In the genomic region with DNA sequence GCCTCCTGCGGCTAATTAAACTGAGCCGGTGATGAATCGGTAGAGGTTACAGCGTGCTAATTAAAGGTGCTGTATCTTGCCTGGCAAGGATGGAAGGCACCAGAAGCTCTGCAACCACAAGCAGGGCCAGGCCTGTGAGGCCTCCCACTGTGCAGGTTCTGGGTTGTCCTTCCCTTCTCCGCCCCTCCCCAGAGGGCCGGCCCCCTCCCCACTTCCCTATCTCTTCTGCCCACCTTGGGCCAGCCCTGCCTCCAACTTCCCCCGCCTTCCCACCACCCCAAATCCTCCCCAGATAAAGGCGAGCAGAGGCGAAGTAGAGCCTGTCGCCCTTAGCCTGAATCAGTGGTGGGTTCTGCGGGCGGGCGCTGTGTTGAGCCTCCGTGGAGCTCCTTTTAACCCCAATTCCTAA, we compare ENCODE assay signal across 11 mouse cellular contexts. TPM values are rescaled to one million over a fixed set of nuclear protein-coding genes. Genes with fewer than 3 reads are reported as not detected.
DNase-seq lines count a peak whose midpoint lies in the region; ATAC-seq and TF ChIP-seq lines count a peak whose summit lies in the region.
"Had no signal": no experiment of that assay in that cellular context is flagged by ENCODE, and none has a peak within 500 bp of the region (broad histone marks: within the 10 kb centered on the region; RNA-seq: fewer than 3 reads in every experiment).

No protein-coding gene starts in this region.

- H3K4me2 ChIP-seq in hindbrain, postnatal 0 days (ENCODE audit: low read depth, low read length) = no peak overlapping the region
- H3K4me2 ChIP-seq in hindbrain, embryonic 11.5 days (replicated peaks; ENCODE audit: low read depth, low read length) = no peak overlapping the region
- H3K4me2 ChIP-seq in forebrain, embryonic 16.5 days (ENCODE audit: low read length) = no peak overlapping the region
- peak overlapping the region; percentile 73 for H3K4me2 ChIP-seq in liver, embryonic 15.5 days
- H3K4me2 ChIP-seq: lung, embryonic 14.5 days had no signal

- no peaks in the 10 kb centered on the region for H3K4me1 ChIP-seq in hindbrain, postnatal 0 days (ENCODE audit: insufficient read depth, low read length)
- peaks cover 3% of the 10 kb centered on the region; the same call in 1 of the 2 replicates for H3K4me1 ChIP-seq in hindbrain, embryonic 11.5 days (replicated peaks; ENCODE audit: control insufficient read depth, insufficient read depth, low read length)
- H3K4me1 ChIP-seq in MEL (ENCODE audit: control insufficient read depth in 1 of 2, insufficient read depth in 2 of 2, low read length in 2 of 2) = peaks cover 6 to 24% of the 10 kb centered on the region in 2 experiments
- H3K4me1 ChIP-seq in forebrain, embryonic 16.5 days (replicated peaks; ENCODE audit: control insufficient read depth, insufficient read depth, low read length) = peaks cover 4% of the 10 kb centered on the region; the same call in 1 of the 2 replicates
- peaks cover 78% of the 10 kb centered on the region for H3K4me1 ChIP-seq in liver, embryonic 15.5 days (replicated peaks)

- ATAC-seq in hindbrain, postnatal 0 days = no peak
- ATAC-seq in hindbrain, embryonic 11.5 days (ENCODE audit: low FRiP score) = no peak
- ATAC-seq in forebrain, embryonic 16.5 days = peak; percentile 9; the same call in 1 of the 2 replicates
- ATAC-seq in liver, embryonic 15.5 days (ENCODE audit: insufficient read depth) = peak; percentile 80

- H3K4me3 ChIP-seq in hindbrain, postnatal 0 days (ENCODE audit: low read length) = no peak overlapping the region
- no peak overlapping the region for H3K4me3 ChIP-seq in hindbrain, embryonic 11.5 days (ENCODE audit: low read depth, low read length)
- H3K4me3 ChIP-seq in MEL (ENCODE audit: control insufficient read depth in 1 of 2, insufficient read depth in 1 of 2, low read depth in 2 of 2, low read length in 2 of 2) = peak overlapping the region; percentile 42 to 54
- no peak overlapping the region for H3K4me3 ChIP-seq in forebrain, embryonic 16.5 days (replicated peaks; ENCODE audit: low read length)
- H3K4me3 ChIP-seq in liver, embryonic 15.5 days (replicated peaks) = peak overlapping the region; percentile 36
- H3K4me3 ChIP-seq in layer of hippocampus, adult 2 months = no peak overlapping the region
- no peak overlapping the region for H3K4me3 ChIP-seq in left cerebral cortex, adult 2 months

- peak; percentile 13 for DNase-seq in hindbrain, postnatal 0 days (ENCODE audit: low spot score)
- no peak for DNase-seq in hindbrain, embryonic 11.5 days (ENCODE audit: low spot score)
- DNase-seq in MEL (ENCODE audit: low read depth, low spot score) = peak; percentile 98
- DNase-seq in layer of hippocampus, adult 9-11 months = no peak
- DNase-seq in layer of hippocampus, adult 2 months (ENCODE audit: low spot score in 2 of 2) = no peak
- DNase-seq in left cerebral cortex, adult 2 months (ENCODE audit: extremely low spot score in 1 of 2, low spot score in 2 of 2) = no peak
- DNase-seq: adrenal gland, adult 8-10 months; cerebellum, postnatal 14 days; lung, embryonic 14.5 days had no signal

- no peak overlapping the region for H3K27ac ChIP-seq in hindbrain, postnatal 0 days
- H3K27ac ChIP-seq in hindbrain, embryonic 11.5 days (ENCODE audit: low read depth, low read length) = no peak overlapping the region
- peak overlapping the region; percentile 100 for H3K27ac ChIP-seq in MEL (ENCODE audit: control insufficient read depth, low read depth, low read length)
- no peak overlapping the region for H3K27ac ChIP-seq in forebrain, embryonic 16.5 days (ENCODE audit: low read length)
- peak overlapping the region; percentile 74 for H3K27ac ChIP-seq in liver, embryonic 15.5 days (replicated peaks)
- H3K27ac ChIP-seq in layer of hippocampus, adult 2 months = no peak overlapping the region
- H3K27ac ChIP-seq in left cerebral cortex, adult 2 months = no peak overlapping the region

- peak in 1 of 2 experiments; percentile 79; a peak in 3 of 4 replicates for TF ChIP-seq POLR2A in MEL (IDR thresholded peaks at IDR 0.05; ENCODE audit: control insufficient read depth in 1 of 2, insufficient read depth in 1 of 2, low read depth in 1 of 2, low read length in 2 of 2, poor library complexity in 1 of 2)

- H3K27me3 ChIP-seq in hindbrain, postnatal 0 days (ENCODE audit: insufficient read depth, low read length) = no peaks in the 10 kb centered on the region
- H3K27me3 ChIP-seq in hindbrain, embryonic 11.5 days (ENCODE audit: control insufficient read depth, insufficient read depth, low read length) = no peaks in the 10 kb centered on the region
- H3K27me3 ChIP-seq in MEL (ENCODE audit: control insufficient read depth in 1 of 2, insufficient read depth in 2 of 2, low read length in 2 of 2) = no peaks in the 10 kb centered on the region
- no peaks in the 10 kb centered on the region for H3K27me3 ChIP-seq in forebrain, embryonic 16.5 days (replicated peaks; ENCODE audit: control insufficient read depth, insufficient read depth, low read length)
- H3K27me3 ChIP-seq in liver, embryonic 15.5 days = no peaks in the 10 kb centered on the region

- no peaks in the 10 kb centered on the region for H3K9me3 ChIP-seq in hindbrain, postnatal 0 days (ENCODE audit: low read length)
- H3K9me3 ChIP-seq in hindbrain, embryonic 11.5 days (ENCODE audit: control insufficient read depth, low read length) = no peaks in the 10 kb centered on the region
- H3K9me3 ChIP-seq in MEL (replicated peaks; ENCODE audit: insufficient read depth, low read length) = no peaks in the 10 kb centered on the region
- H3K9me3 ChIP-seq in forebrain, embryonic 16.5 days (ENCODE audit: control insufficient read depth, low read length) = no peaks in the 10 kb centered on the region
- no peaks in the 10 kb centered on the region for H3K9me3 ChIP-seq in liver, embryonic 15.5 days (replicated peaks)

- no peak; the same call in 1 of the 2 replicates for TF ChIP-seq RAD21 in MEL (IDR thresholded peaks at IDR 0.05; ENCODE audit: low read depth, low read length)

- TF ChIP-seq CTCF in hindbrain, postnatal 0 days (IDR thresholded peaks at IDR 0.05; ENCODE audit: low read depth) = no peak
- TF ChIP-seq CTCF in MEL (IDR thresholded peaks at IDR 0.05 in 2 of 3, conservative IDR thresholded peaks at IDR 0.05 in 1 of 3; ENCODE audit: control insufficient read depth in 1 of 3, insufficient read depth in 1 of 3, low read depth in 2 of 3, low read length in 3 of 3, poor library complexity in 1 of 3, severe bottlenecking in 1 of 3) = peak in 1 of 3 experiments; percentile 5; a peak in 2 of 6 replicates
- no peak for TF ChIP-seq CTCF in layer of hippocampus, adult 2 months (conservative IDR thresholded peaks at IDR 0.05)
- no peak for TF ChIP-seq CTCF in left cerebral cortex, adult 2 months (IDR thresholded peaks at IDR 0.05)

- H3K79me2 ChIP-seq in MEL (ENCODE audit: control insufficient read depth, insufficient read depth, low read length, poor library complexity) = peaks cover 5% of the 10 kb centered on the region; the same call in 1 of the 2 replicates

- no peaks in the 10 kb centered on the region for H3K36me3 ChIP-seq in hindbrain, postnatal 0 days (ENCODE audit: insufficient read depth, low read length)
- H3K36me3 ChIP-seq in hindbrain, embryonic 11.5 days (ENCODE audit: control insufficient read depth, insufficient read depth, low read length) = no peaks in the 10 kb centered on the region
- peaks cover 0 to 12% of the 10 kb centered on the region in 2 experiments; a peak in 2 of 4 replicates for H3K36me3 ChIP-seq in MEL (ENCODE audit: control insufficient read depth in 1 of 2, insufficient read depth in 2 of 2, low read length in 2 of 2)
- H3K36me3 ChIP-seq in forebrain, embryonic 16.5 days (ENCODE audit: control insufficient read depth, insufficient read depth) = no peaks in the 10 kb centered on the region
- no peaks in the 10 kb centered on the region for H3K36me3 ChIP-seq in liver, embryonic 15.5 days (replicated peaks)

- H3K9ac ChIP-seq in hindbrain, postnatal 0 days (replicated peaks; ENCODE audit: low read length) = no peak overlapping the region
- no peak overlapping the region for H3K9ac ChIP-seq in hindbrain, embryonic 11.5 days (ENCODE audit: low read depth, low read length)
- peak overlapping the region; percentile 91 for H3K9ac ChIP-seq in MEL (ENCODE audit: control insufficient read depth, low read depth, low read length, poor library complexity, severe bottlenecking)
- H3K9ac ChIP-seq in forebrain, embryonic 16.5 days (replicated peaks; ENCODE audit: low read depth, low read length) = no peak overlapping the region
- H3K9ac ChIP-seq in liver, embryonic 15.5 days = peak overlapping the region; percentile 25; the same call in 1 of the 2 replicates
- H3K9ac ChIP-seq: lung, embryonic 14.5 days had no signal

- intact Hi-C loops in left cerebral cortex, adult 2 months (cut with DNase I) = loop anchor here (10.0 kb wide), 1 partner anchor 669 kb away; a partner anchor contains a TSS

- 54% methylated on average over 14 of the region's 14 CpGs for WGBS in hindbrain, postnatal 0 days
- 57% methylated on average over 14 of the region's 14 CpGs for WGBS in hindbrain, embryonic 11.5 days
- 37% methylated on average over 12 of the region's 14 CpGs for WGBS in forebrain, embryonic 16.5 days
- WGBS in liver, embryonic 15.5 days (ENCODE audit: insufficient replicate concordance) = 16% methylated on average over 14 of the region's 14 CpGs

- TF ChIP-seq EP300 in MEL (IDR thresholded peaks at IDR 0.05; ENCODE audit: low read depth in 1 of 2, low read length in 2 of 2) = peak; percentile 75 to 95

RNA-seq across cellular contexts. Expression of a gene that starts 48.9 kb away (rescaled TPM):
- 21.2 and 25.7 TPM in 2 replicates for total RNA-seq in hindbrain, postnatal 0 days (2014; rRNA removed)
- 88.0 and 93.4 TPM in 2 replicates for polyA plus RNA-seq in hindbrain, postnatal 0 days (2015; fragmentation: Nextera tagmentation; extraction: Ambion mirVana)
- polyA plus RNA-seq in hindbrain, embryonic 11.5 days (2014; fragmentation: Nextera tagmentation; extraction: Ambion mirVana) = 60.0 and 65.6 TPM in 2 replicates
- 25.3 and 25.5 TPM in 2 replicates for total RNA-seq in MEL (2012; rRNA removed)
- 10 to 100 TPM in 1 of 2 experiments, not detected in 1; 36.1 TPM for polyA plus RNA-seq in MEL (2012; ENCODE audit: insufficient read depth in 1 of 2, insufficient read length in 2 of 2, low read depth in 1 of 2, low replicate concordance in 2 of 2, missing spikeins in 1 of 2)
- 99.8 and 108 TPM in 2 replicates for polyA plus RNA-seq in forebrain, embryonic 16.5 days (2015; fragmentation: Nextera tagmentation; extraction: Ambion mirVana)
- polyA plus RNA-seq in liver, embryonic 15.5 days (2015; fragmentation: Nextera tagmentation; extraction: Ambion mirVana) = 28.1 and 28.2 TPM in 2 replicates
- 10 to 100 TPM; 25.2 to 31.0 TPM for total RNA-seq in layer of hippocampus, adult 2 months (2021)
- 10 to 100 TPM; 26.2 to 27.1 TPM for total RNA-seq in left cerebral cortex, adult 2 months (2021)

RNA-seq across cellular contexts. Expression of a gene that starts 53.9 kb away (rescaled TPM):
- total RNA-seq in hindbrain, postnatal 0 days (2014; rRNA removed) = 68.3 and 80.8 TPM in 2 replicates
- 23.7 and 24.2 TPM in 2 replicates for polyA plus RNA-seq in hindbrain, postnatal 0 days (2015; fragmentation: Nextera tagmentation; extraction: Ambion mirVana)
- 26.0 and 26.7 TPM in 2 replicates for polyA plus RNA-seq in hindbrain, embryonic 11.5 days (2014; fragmentation: Nextera tagmentation; extraction: Ambion mirVana)
- total RNA-seq in MEL (2012; rRNA removed) = 4.4 and 4.5 TPM in 2 replicates
- polyA plus RNA-seq in MEL (2012; ENCODE audit: insufficient read depth in 1 of 2, insufficient read length in 2 of 2, low read depth in 1 of 2, low replicate concordance in 2 of 2, missing spikeins in 1 of 2) = 1 to 10 TPM in 1 of 2 experiments, not detected in 1; 7.1 TPM
- 47.8 and 50.4 TPM in 2 replicates for polyA plus RNA-seq in forebrain, embryonic 16.5 days (2015; fragmentation: Nextera tagmentation; extraction: Ambion mirVana)
- polyA plus RNA-seq in liver, embryonic 15.5 days (2015; fragmentation: Nextera tagmentation; extraction: Ambion mirVana) = 4.7 and 4.9 TPM in 2 replicates
- 10 to 100 TPM; 47.6 to 52.1 TPM for total RNA-seq in layer of hippocampus, adult 2 months (2021)
- 10 to 100 TPM; 45.0 to 51.3 TPM for total RNA-seq in left cerebral cortex, adult 2 months (2021)

Comparison
In these comparisons a context has a peak if more than half of its experiments do, and no peak if none do; other contexts are left out.
1. DNase-seq: peak in hindbrain, postnatal 0 days (single experiment) and MEL (single experiment); none in hindbrain, embryonic 11.5 days (single experiment), layer of hippocampus, adult 9-11 months (single experiment), layer of hippocampus, adult 2 months (0 of 2) and left cerebral cortex, adult 2 months (0 of 2).
2. ATAC-seq: peak in forebrain, embryonic 16.5 days (single experiment) and liver, embryonic 15.5 days (single experiment); none in hindbrain, postnatal 0 days (single experiment) and hindbrain, embryonic 11.5 days (single experiment).
3. H3K27ac ChIP-seq: peak in MEL (single experiment) and liver, embryonic 15.5 days (single experiment); none in hindbrain, postnatal 0 days (single experiment), hindbrain, embryonic 11.5 days (single experiment), forebrain, embryonic 16.5 days (single experiment), layer of hippocampus, adult 2 months (single experiment) and left cerebral cortex, adult 2 months (single experiment).
4. H3K4me3 ChIP-seq: peak in MEL (2 of 2) and liver, embryonic 15.5 days (single experiment); none in hindbrain, postnatal 0 days (single experiment), hindbrain, embryonic 11.5 days (single experiment), forebrain, embryonic 16.5 days (single experiment), layer of hippocampus, adult 2 months (single experiment) and left cerebral cortex, adult 2 months (single experiment).
5. H3K9ac ChIP-seq: peak in MEL (single experiment) and liver, embryonic 15.5 days (single experiment); none in hindbrain, postnatal 0 days (single experiment), hindbrain, embryonic 11.5 days (single experiment) and forebrain, embryonic 16.5 days (single experiment).